Mouse (Mus musculus) layer of hippocampus, adult 9-10 months (tissue): ENCODE results near the gene Padi6.

Experiments used
- DNase-seq: peaks from one replicate; pipeline ENCODE4 v3.0.0; 2022; ENCODE audit warnings: low spot score

The Padi6 gene

GRCm38 (mm10) chr4:140742543-140742942 is at the start of gene Padi6:
Gene Padi6, minus strand, starts transcription at chr4:140742643.
- DNase-seq = no peak

GRCm38 (mm10) chr4:140791071-140791470 is 48.6 kb upstream of the Padi6 start:
- DNase-seq = no peak

DNA sequence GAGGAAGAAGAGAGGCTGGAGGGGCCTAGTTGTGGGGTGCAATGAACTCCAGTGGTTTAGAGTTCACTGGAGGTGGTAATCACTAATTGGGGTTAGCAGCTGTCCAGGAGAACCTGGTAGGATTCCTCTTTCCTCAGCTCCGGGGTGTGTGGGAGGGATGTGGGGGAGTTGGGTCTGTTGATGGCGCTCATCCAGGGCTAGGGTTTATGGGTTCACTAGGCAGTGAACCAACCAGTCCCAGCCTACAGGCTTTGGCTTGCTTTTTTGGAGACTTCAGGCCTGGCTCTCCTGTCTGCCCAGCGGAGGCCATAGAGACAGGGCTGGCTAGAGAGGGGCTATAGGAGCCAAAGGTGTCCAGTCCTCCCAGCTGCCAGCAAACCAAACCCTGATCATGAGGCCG is 47.5 kb upstream of the Padi6 start:
- no peak for DNase-seq

GRCm38 (mm10) chr4:140788983-140789382 is 46.5 kb upstream of the Padi6 start:
- DNase-seq = peak; percentile 15

DNA sequence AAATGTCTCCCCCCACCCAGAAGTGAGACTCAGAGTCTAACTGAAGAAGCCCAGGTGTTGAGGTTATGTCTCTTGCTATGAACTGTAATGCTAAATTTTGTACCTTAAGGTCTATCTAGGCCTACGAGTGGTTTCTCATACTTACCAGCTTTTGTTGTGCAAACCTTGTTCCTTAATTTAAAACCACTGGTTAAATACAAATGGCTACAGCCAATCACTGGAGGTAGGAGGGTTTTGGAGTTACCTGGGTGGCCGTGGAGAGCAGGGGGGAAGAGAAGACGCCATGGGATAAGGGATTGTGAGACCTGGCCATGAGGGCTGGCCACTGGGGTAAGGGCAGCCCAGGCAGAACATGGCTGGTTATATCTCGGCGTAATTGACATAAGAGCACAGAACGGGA is 45.8 kb upstream of the Padi6 start:
- DNase-seq = no peak

DNA sequence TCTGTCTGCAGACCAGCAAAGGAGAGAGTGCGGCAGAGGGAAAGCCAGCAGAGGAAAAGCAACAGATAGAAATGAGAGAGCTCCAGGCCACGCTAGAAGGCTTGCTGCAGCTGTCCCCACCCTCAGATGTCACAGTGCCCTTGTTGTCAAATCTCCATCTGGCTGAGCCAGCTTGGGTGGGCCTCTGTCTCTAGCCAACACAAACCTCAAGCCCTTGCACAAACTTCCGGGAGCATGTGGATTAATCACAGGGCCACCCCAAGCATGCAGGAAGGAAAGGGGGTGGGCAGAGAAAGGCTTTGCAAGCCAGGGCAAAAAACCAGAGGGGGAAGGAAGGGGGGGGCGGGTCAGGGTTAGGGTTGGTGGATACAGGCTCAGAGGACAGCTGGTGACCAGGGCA is 45.0 kb upstream of the Padi6 start:
- no peak for DNase-seq

DNA sequence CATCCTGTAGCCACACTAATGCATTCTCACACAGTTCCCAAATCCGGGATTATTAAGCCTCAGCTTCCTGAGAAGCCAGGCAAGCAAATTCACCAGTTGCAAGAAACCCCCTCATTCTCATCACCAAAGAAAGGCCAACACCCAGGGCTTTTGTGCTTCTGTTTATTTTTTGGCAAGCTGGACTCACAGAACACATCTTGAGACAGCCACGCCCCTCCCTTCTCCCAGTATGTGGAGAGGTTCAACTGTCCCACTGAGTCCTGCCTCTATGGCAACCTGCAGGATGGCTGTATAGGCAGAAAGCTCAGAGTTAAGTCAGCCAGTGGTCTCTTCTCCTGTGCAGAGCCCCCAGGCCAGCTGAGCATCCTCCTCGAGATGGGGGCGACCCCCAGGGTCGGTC is 42.8 kb upstream of the Padi6 start:
- DNase-seq = no peak

- no peak for DNase-seq
These were observed 42.0 kb upstream of the Padi6 start for GRCm38 (mm10) chr4:140784292-140784945.

DNA sequence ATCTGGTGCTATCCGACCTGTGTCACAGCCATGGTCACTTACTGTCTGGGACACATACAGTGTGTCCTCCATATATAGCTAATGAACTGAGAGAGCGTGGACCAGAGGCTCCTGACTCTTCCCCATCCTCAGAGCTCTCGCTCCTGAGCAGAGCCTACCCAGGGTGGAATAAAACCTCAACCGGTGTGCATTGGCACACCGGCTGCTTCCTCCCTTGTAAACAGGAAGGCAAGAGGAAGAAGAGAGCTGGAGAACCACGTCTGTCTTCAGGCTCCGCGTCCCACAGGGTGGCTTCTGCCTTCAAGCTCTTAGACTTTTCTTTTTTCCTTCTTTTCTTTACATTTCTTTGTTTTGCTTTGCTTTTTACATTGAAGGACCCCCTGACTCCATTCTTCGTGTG is 40.4 kb upstream of the Padi6 start:
- no peak for DNase-seq

GRCm38 (mm10) chr4:140780507-140780906 is 38.1 kb upstream of the Padi6 start:
- no peak for DNase-seq

- DNase-seq = no peak
These were observed 37.5 kb upstream of the Padi6 start for GRCm38 (mm10) chr4:140779803-140780397.

GRCm38 (mm10) chr4:140776623-140777022 is 34.2 kb upstream of the Padi6 start:
- DNase-seq = no peak

DNA sequence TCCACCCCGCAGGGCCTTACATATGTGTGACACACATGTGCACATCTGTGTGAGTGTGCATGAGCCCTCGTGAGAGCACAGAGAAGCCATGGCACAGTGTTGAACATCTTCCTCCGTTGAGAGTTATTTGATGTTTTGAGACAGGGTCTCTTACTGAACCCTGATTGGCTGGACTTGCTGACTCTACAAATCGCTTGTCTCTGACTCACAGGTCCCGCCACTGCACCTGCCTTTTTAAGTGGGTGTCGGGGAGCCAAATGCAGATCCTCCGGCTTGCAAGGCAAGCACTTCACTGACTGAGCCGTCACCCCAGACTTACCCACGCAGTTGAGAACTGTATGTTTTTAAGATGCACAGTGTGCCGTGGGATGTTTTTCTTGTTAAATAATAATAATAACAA is 33.4 kb upstream of the Padi6 start:
- DNase-seq = no peak

DNA sequence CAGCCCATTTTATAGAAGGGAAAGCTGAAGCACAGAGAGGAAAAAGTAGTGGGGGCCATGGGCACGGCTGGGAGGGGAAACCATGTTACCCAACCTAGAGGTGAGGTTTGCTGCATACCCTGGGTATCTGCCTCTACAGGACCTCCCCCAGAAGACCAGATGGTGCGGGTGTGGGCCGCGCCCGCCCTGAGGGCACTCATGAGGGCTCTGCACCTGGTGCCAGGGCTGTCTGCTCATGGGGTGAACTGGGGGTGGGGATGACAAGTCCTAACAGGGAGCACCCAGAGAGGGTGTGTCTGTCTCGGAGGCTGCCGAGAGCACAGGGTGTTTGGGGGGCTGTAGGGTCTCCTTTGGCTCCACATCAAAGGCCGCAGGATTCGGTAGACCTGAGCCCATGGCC is 32.5 kb upstream of the Padi6 start:
- no peak for DNase-seq

DNA sequence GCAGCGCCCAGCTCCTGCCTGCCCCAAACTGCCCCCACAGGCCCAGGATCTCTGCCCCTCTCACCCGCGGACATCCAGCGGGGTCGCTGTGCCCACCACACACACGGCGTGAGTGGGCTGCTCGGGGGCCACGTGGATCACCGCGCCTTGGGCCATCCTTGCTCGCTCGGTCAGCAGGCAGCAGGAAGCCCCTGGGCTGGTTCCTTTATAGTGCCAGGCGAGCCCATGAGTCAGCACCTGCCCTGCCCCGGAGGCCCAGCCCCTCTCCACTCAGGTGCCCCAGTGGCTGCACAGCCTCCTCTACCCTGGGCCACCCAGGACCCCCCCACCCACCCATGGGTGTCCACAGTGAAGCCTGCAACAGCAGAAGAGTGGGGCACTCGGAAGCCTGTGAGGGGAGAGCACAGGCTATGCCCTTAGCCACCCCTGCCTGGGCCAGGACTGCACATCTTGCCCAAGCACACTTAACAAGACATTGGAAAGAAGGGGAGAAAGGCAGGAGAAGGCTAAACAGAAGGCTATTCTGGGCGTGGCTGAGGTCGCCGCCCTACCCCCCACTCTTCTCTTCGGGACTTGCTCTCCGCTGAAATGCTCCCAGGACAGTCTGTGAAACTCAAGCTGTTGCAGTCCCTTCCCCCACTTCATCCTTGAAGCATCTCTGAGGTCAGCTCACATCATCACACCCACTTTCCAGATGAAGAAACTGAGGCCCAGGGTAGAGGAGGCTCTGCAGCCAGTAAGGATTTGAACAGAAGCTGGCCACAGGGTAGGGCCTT is 31.8 kb upstream of the Padi6 start, which contains the start of gene Padi4:
TSS of gene Padi4 (minus strand) at position 212 of the 776 bp plus-strand sequence.
- DNase-seq = no peak

GRCm38 (mm10) chr4:140771091-140771490 is 28.6 kb upstream of the Padi6 start:
- DNase-seq = no peak

GRCm38 (mm10) chr4:140770433-140770832 is 28.0 kb upstream of the Padi6 start:
- DNase-seq = no peak

DNA sequence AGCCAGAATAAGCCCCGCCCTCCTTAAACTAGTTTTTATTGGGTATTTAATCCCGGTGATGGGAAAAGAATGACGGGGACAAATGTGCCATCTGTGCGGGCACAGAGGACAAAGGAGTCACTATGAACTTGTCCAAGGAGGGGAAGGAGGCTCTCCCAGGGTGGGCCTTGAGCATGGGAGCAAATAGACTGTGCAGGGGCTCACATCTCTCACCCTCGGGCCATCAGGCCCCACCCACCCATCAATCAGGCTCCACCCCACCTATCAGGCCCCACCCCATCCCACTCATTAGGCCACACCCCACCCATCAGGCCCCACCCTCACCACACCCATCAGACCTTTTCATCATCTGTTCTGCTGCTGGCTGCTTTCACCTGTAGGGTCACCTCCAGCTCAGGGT is 26.5 kb upstream of the Padi6 start:
- DNase-seq = no peak

- DNase-seq = no peak
These were observed 23.5 kb upstream of the Padi6 start for GRCm38 (mm10) chr4:140765936-140766335.

DNA sequence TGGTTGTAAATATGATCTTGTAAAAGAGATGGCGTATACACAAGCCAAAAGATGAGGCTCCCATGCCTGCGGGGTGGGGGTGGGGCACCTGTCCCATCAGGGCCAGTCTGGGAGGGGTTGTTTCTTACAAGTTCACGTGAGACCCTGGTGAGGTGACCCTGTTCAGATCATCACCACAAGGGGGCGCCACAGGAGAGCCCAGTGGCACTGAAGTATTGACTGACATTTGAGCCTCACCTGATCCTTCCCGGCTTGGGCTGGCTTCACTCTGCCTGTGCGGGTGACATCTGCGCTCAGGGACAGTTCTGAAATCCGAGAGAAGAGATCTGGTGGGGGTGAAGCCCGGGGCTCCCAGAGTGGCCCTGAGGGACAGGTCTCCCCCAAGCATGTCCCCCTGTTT is 20.7 kb upstream of the Padi6 start:
- DNase-seq = no peak

DNA sequence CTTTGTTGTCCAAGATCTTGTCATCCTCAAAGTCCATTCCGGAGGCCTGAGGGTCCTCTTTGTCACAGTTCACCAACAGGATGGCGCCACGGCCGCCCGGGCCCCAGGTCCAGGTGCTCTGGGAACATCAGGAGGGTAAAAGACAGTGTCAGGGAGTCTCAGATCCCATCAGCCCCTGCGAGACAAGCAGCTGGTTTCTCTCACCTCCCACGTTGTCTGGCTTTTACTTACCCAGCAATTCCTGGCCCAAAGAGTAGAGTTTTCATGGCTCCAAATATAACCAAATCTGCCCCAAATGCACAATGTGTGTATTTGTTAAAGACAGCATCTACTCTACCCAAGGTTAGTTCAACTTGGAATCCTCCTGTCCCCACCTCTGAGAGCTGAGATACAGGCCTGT is 19.2 kb upstream of the Padi6 start:
- DNase-seq = no peak

DNA sequence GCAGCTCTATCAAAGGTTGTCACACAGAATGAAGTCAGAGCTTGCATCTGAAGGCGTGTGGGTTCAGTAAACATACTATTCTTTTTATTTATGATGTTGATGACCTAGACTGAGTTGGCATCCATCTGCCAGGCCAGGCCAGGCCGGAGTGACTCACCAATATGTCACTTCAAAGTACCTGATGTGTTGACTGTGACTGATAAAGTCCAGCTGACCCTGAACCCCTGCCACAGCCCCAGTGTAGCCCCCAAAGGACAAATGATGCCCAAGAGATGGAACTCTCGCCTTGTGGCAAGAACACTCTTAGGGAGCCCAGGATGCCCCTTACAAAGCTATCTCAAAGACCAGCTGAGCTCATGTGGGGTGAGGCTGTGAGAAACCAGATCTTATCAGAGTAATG is 13.4 kb upstream of the Padi6 start:
- DNase-seq = no peak

DNA sequence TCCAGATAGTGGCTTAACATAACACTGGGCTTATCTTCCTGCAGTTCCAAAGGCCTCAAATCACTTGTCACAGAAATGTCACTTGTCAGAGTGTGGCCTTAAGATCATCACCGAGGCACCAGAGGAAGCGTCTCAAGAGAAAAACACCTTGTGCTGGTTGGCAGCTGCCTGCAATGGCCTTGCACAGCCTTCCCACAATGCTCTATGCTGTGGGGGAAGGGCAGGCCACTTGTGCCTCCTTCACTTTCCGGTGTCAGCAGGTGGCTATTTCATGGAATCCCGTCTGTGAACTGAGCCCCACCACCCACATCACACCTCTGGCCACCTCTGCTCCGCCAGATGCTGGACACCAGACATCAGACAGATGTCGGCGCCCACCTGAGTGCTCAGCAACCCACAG is 10.9 kb upstream of the Padi6 start:
- DNase-seq = no peak
